Mouse (Mus musculus): ENCODE measurements around the gene Slc46a1.
A peak's percentile ranks its signal among the peaks of the same experiment; 100 is the strongest.

Slc46a1 gene

GRCm38 (mm10) chr11:78502909-78503650 is 37.6 kb downstream of the Slc46a1 start, which contains the start of gene Sebox:
TSS of gene Sebox (plus strand) at chr11:78503447.
- DNase-seq (ENCODE audit: low read depth), result no peak

GRCm38 (mm10) chr11:78505430-78505829 is 39.9 kb downstream of the Slc46a1 start:
- DNase-seq (ENCODE audit: low read depth), result no peak

GRCm38 (mm10) chr11:78509148-78509547 is 43.7 kb downstream of the Slc46a1 start:
- peak; percentile 53 for DNase-seq (ENCODE audit: low read depth)

- DNase-seq (ENCODE audit: low read depth), result peak; percentile 94
These were observed 46.8 kb downstream of the Slc46a1 start, which contains the start of the genes Tmem199 and Poldip2 for GRCm38 (mm10) chr11:78512025-78512957. TSS of gene Tmem199 (minus strand) at chr11:78512172. TSS of gene Poldip2 (plus strand) at chr11:78512193.

GRCm38 (mm10) chr11:78513106-78513790 is 47.8 kb downstream of the Slc46a1 start:
- no peak for DNase-seq (ENCODE audit: low read depth)

GRCm38 (mm10) chr11:78515549-78516325 is 50.2 kb downstream of the Slc46a1 start:
- peak; percentile 52 for DNase-seq (ENCODE audit: low read depth)

- DNase-seq (ENCODE audit: low read depth), result no peak
These were observed 53.4 kb downstream of the Slc46a1 start for GRCm38 (mm10) chr11:78518931-78519330.

All from naive thymus-derived CD4-positive, alpha-beta T cell, adult 2 months (primary cell).